ENCODE assay signal across 20 mouse cellular contexts in genomic region chr4:126748381-126748780, GRCm38 (mm10). TPM values are rescaled to one million over a fixed set of nuclear protein-coding genes. Genes with fewer than 3 reads are reported as not detected.
DNase-seq lines count a peak whose midpoint lies in the region; ATAC-seq and TF ChIP-seq lines count a peak whose summit lies in the region.
"Had no signal": no experiment of that assay in that cellular context is flagged by ENCODE, and none has a peak within 500 bp of the region (broad histone marks: within the 10 kb centered on the region; RNA-seq: fewer than 3 reads in every experiment).

No protein-coding gene starts in this region.

- no peak for TF ChIP-seq POLR2A in limb, embryonic 14.5 days (IDR thresholded peaks at IDR 0.05; ENCODE audit: borderline replicate concordance, extremely low read depth, insufficient read depth, insufficient read length)
- TF ChIP-seq POLR2A in kidney, adult 2 months (IDR thresholded peaks at IDR 0.05; ENCODE audit: low read depth, low read length) = no peak

- peaks cover 15% of the 10 kb centered on the region for H3K27me3 ChIP-seq in forebrain, embryonic 13.5 days
- H3K27me3 ChIP-seq in forebrain, embryonic 12.5 days = peaks cover 14% of the 10 kb centered on the region
- H3K27me3 ChIP-seq in limb, embryonic 12.5 days = no peaks in the 10 kb centered on the region
- H3K27me3 ChIP-seq in limb, embryonic 10.5 days (ENCODE audit: low read depth, poor library complexity, severe bottlenecking) = no peaks in the 10 kb centered on the region
- H3K27me3 ChIP-seq in limb, embryonic 14.5 days (ENCODE audit: control insufficient read depth, insufficient read depth, low read length) = no peaks in the 10 kb centered on the region
- no peaks in the 10 kb centered on the region for H3K27me3 ChIP-seq in kidney, adult 2 months (replicated peaks; ENCODE audit: control insufficient read depth, insufficient read depth, low read length)

- H3K4me1 ChIP-seq in forebrain, embryonic 13.5 days = peaks cover 67% of the 10 kb centered on the region
- peaks cover 60% of the 10 kb centered on the region for H3K4me1 ChIP-seq in forebrain, embryonic 12.5 days
- peaks cover 42% of the 10 kb centered on the region for H3K4me1 ChIP-seq in limb, embryonic 12.5 days (replicated peaks)
- peaks cover 53% of the 10 kb centered on the region for H3K4me1 ChIP-seq in limb, embryonic 10.5 days
- peaks cover 20% of the 10 kb centered on the region for H3K4me1 ChIP-seq in limb, embryonic 14.5 days (ENCODE audit: control insufficient read depth, insufficient read depth, low read length)
- H3K4me1 ChIP-seq in kidney, adult 2 months (ENCODE audit: control insufficient read depth, insufficient read depth, low read length) = no peaks in the 10 kb centered on the region

- ATAC-seq in forebrain, embryonic 13.5 days = no peak
- ATAC-seq in forebrain, embryonic 12.5 days (ENCODE audit: low FRiP score) = no peak
- ATAC-seq in limb, embryonic 12.5 days (ENCODE audit: insufficient number of reproducible peaks, insufficient read depth, low FRiP score, low TSS enrichment, low read depth) = no peak
- no peak for ATAC-seq in limb, embryonic 14.5 days (ENCODE audit: low FRiP score, low read depth)

- no peak overlapping the region for H3K27ac ChIP-seq in forebrain, embryonic 13.5 days
- H3K27ac ChIP-seq in forebrain, embryonic 12.5 days = no peak overlapping the region
- no peak overlapping the region for H3K27ac ChIP-seq in limb, embryonic 12.5 days
- no peak overlapping the region for H3K27ac ChIP-seq in limb, embryonic 10.5 days
- no peak overlapping the region for H3K27ac ChIP-seq in limb, embryonic 14.5 days (replicated peaks; ENCODE audit: low read depth, low read length)
- H3K27ac ChIP-seq in kidney, adult 2 months (ENCODE audit: insufficient read depth, low read depth, low read length) = no peak overlapping the region
- H3K27ac ChIP-seq: hindbrain, embryonic 10.5 days; stomach, postnatal 0 days had no signal

- no peak overlapping the region for H3K4me2 ChIP-seq in forebrain, embryonic 13.5 days
- no peak overlapping the region for H3K4me2 ChIP-seq in forebrain, embryonic 12.5 days
- H3K4me2 ChIP-seq in limb, embryonic 12.5 days = no peak overlapping the region
- no peak overlapping the region for H3K4me2 ChIP-seq in limb, embryonic 14.5 days (replicated peaks; ENCODE audit: low read depth, low read length, severe bottlenecking)
- H3K4me2 ChIP-seq: lung, embryonic 14.5 days had no signal

- 0 out of 2 replicates have a peak overlapping the region, but pooled peaks have one; percentile 23 for H3K9ac ChIP-seq in forebrain, embryonic 13.5 days
- no peak overlapping the region for H3K9ac ChIP-seq in forebrain, embryonic 12.5 days
- 0 out of 2 replicates have a peak overlapping the region, but pooled peaks have one; percentile 18 for H3K9ac ChIP-seq in limb, embryonic 12.5 days (replicated peaks)
- H3K9ac ChIP-seq in limb, embryonic 14.5 days (ENCODE audit: low read depth, low read length, severe bottlenecking) = peak overlapping the region; percentile 25; the same call in 1 of the 2 replicates
- H3K9ac ChIP-seq: lung, embryonic 14.5 days had no signal

- peaks cover 67% of the 10 kb centered on the region for H3K36me3 ChIP-seq in forebrain, embryonic 13.5 days (ENCODE audit: poor library complexity, severe bottlenecking)
- H3K36me3 ChIP-seq in forebrain, embryonic 12.5 days (replicated peaks) = peaks cover 58% of the 10 kb centered on the region
- H3K36me3 ChIP-seq in limb, embryonic 12.5 days = peaks cover 66% of the 10 kb centered on the region
- peaks cover 71% of the 10 kb centered on the region for H3K36me3 ChIP-seq in limb, embryonic 10.5 days
- peaks cover 60% of the 10 kb centered on the region for H3K36me3 ChIP-seq in limb, embryonic 14.5 days (ENCODE audit: control insufficient read depth, insufficient read depth, low read length)
- no peaks in the 10 kb centered on the region; the same call in 1 of the 2 replicates for H3K36me3 ChIP-seq in kidney, adult 2 months (ENCODE audit: control insufficient read depth, insufficient read depth, low read length)

- DNase-seq in limb, embryonic 10.5 days (ENCODE audit: low spot score) = no peak
- DNase-seq in cerebellum, adult 9-11 months = peak; percentile 71
- no peak for DNase-seq in limb, embryonic 14.5 days (ENCODE audit: low spot score)
- no peak for DNase-seq in kidney, adult 2 months
- no peak for DNase-seq in kidney, postnatal 36 days
- DNase-seq: adrenal gland, adult 8-10 months; B cell, adult 2 months; kidney, adult 18-20 months; lung, embryonic 14.5 days; retina, postnatal 1 day had no signal

- TF ChIP-seq CTCF in kidney, adult 2 months (conservative IDR thresholded peaks at IDR 0.05; ENCODE audit: insufficient read depth, insufficient read length, low read depth, low read length) = no peak

- 90% methylated on average over 8 of the region's 8 CpGs for WGBS in forebrain, embryonic 13.5 days
- 96% methylated on average over 8 of the region's 8 CpGs for WGBS in forebrain, embryonic 12.5 days
- WGBS in limb, embryonic 12.5 days = 93% methylated on average over 8 of the region's 8 CpGs
- WGBS in limb, embryonic 10.5 days = 96% methylated on average over 8 of the region's 8 CpGs
- 92% methylated on average over 8 of the region's 8 CpGs for WGBS in limb, embryonic 14.5 days
- 93% methylated on average over 8 of the region's 8 CpGs for WGBS in kidney, adult 2 months

- H3K4me3 ChIP-seq in forebrain, embryonic 13.5 days = no peak overlapping the region
- H3K4me3 ChIP-seq in forebrain, embryonic 12.5 days (replicated peaks) = no peak overlapping the region
- H3K4me3 ChIP-seq in limb, embryonic 12.5 days (replicated peaks) = no peak overlapping the region
- no peak overlapping the region for H3K4me3 ChIP-seq in limb, embryonic 10.5 days
- H3K4me3 ChIP-seq in limb, embryonic 14.5 days (replicated peaks; ENCODE audit: low read length) = no peak overlapping the region
- H3K4me3 ChIP-seq in kidney, adult 2 months (ENCODE audit: insufficient read depth, low read depth, low read length) = no peak overlapping the region
- H3K4me3 ChIP-seq: hindbrain, embryonic 10.5 days had no signal

- H3K9me3 ChIP-seq in forebrain, embryonic 13.5 days (replicated peaks) = no peaks in the 10 kb centered on the region
- H3K9me3 ChIP-seq in forebrain, embryonic 12.5 days = no peaks in the 10 kb centered on the region
- H3K9me3 ChIP-seq in limb, embryonic 12.5 days = no peaks in the 10 kb centered on the region
- H3K9me3 ChIP-seq in limb, embryonic 10.5 days (replicated peaks) = no peaks in the 10 kb centered on the region
- no peaks in the 10 kb centered on the region for H3K9me3 ChIP-seq in limb, embryonic 14.5 days (ENCODE audit: control insufficient read depth, low read length)
- H3K9me3 ChIP-seq: hindbrain, embryonic 10.5 days had no signal

RNA-seq across cellular contexts. Expression of gene Ncdn, which starts 4.9 kb away (rescaled TPM):
- polyA plus RNA-seq in forebrain, embryonic 13.5 days (2015; fragmentation: Nextera tagmentation; extraction: Ambion mirVana) = 47.6 and 60.0 TPM in 2 replicates
- polyA plus RNA-seq in forebrain, embryonic 12.5 days (2016; fragmentation: Nextera tagmentation; extraction: Ambion mirVana) = 46.4 and 52.3 TPM in 2 replicates
- 33.5 and 35.8 TPM in 2 replicates for polyA plus RNA-seq in limb, embryonic 12.5 days (2016; fragmentation: Nextera tagmentation; extraction: Ambion mirVana)
- polyA plus RNA-seq in limb, embryonic 10.5 days (2016; fragmentation: Nextera tagmentation; extraction: Ambion mirVana) = 37.7 and 41.3 TPM in 2 replicates
- 39.0 and 51.9 TPM in 2 replicates for polyA plus RNA-seq in limb, embryonic 14.5 days (2012; rRNA removed)
- 29.1 and 29.8 TPM in 2 replicates for polyA plus RNA-seq in limb, embryonic 14.5 days (2014; fragmentation: Nextera tagmentation; extraction: Ambion mirVana)
- 26.0 and 27.7 TPM in 2 replicates for polyA plus RNA-seq in kidney, adult 2 months (2012; rRNA removed)

RNA-seq across cellular contexts. Expression of gene AU040320, which starts 5.0 kb away (rescaled TPM):
- polyA plus RNA-seq in forebrain, embryonic 13.5 days (2015; fragmentation: Nextera tagmentation; extraction: Ambion mirVana) = 29.3 and 32.6 TPM in 2 replicates
- 32.9 and 33.5 TPM in 2 replicates for polyA plus RNA-seq in forebrain, embryonic 12.5 days (2016; fragmentation: Nextera tagmentation; extraction: Ambion mirVana)
- 15.7 and 17.4 TPM in 2 replicates for polyA plus RNA-seq in limb, embryonic 12.5 days (2016; fragmentation: Nextera tagmentation; extraction: Ambion mirVana)
- 18.7 and 19.8 TPM in 2 replicates for polyA plus RNA-seq in limb, embryonic 10.5 days (2016; fragmentation: Nextera tagmentation; extraction: Ambion mirVana)
- 27.7 and 31.8 TPM in 2 replicates for polyA plus RNA-seq in limb, embryonic 14.5 days (2012; rRNA removed)
- polyA plus RNA-seq in limb, embryonic 14.5 days (2014; fragmentation: Nextera tagmentation; extraction: Ambion mirVana) = 21.1 and 22.9 TPM in 2 replicates
- 55.4 and 56.6 TPM in 2 replicates for polyA plus RNA-seq in kidney, adult 2 months (2012; rRNA removed)

RNA-seq across cellular contexts. Expression of gene Tfap2e, which starts 12.3 kb away (rescaled TPM):
- 0.19 and 0.31 TPM in 2 replicates for polyA plus RNA-seq in forebrain, embryonic 13.5 days (2015; fragmentation: Nextera tagmentation; extraction: Ambion mirVana)
- 0.87 and 1.2 TPM in 2 replicates for polyA plus RNA-seq in forebrain, embryonic 12.5 days (2016; fragmentation: Nextera tagmentation; extraction: Ambion mirVana)
- not detected in 2 replicates for polyA plus RNA-seq in limb, embryonic 12.5 days (2016; fragmentation: Nextera tagmentation; extraction: Ambion mirVana)
- polyA plus RNA-seq in limb, embryonic 10.5 days (2016; fragmentation: Nextera tagmentation; extraction: Ambion mirVana) = not detected in 2 replicates
- polyA plus RNA-seq in limb, embryonic 14.5 days (2012; rRNA removed) = 0.48 and 0.53 TPM in 2 replicates
- polyA plus RNA-seq in limb, embryonic 14.5 days (2014; fragmentation: Nextera tagmentation; extraction: Ambion mirVana) = 0.34 and 0.46 TPM in 2 replicates
- polyA plus RNA-seq in kidney, adult 2 months (2012; rRNA removed) = not detected in 2 replicates
- polyA plus RNA-seq: heart, embryonic 14.5 days; large intestine, adult 2 months; liver, adult 2 months; lung, embryonic 14.5 days; small intestine, adult 2 months; urinary bladder, adult 2 months had no signal
